Mouse (Mus musculus) heart, postnatal 4 days (tissue): Measurements from ENCODE around the gene Gm14597. TPM values are rescaled to one million over a fixed set of nuclear protein-coding genes. Genes with fewer than 3 reads are reported as not detected.
"Not testable (repeated sequence)": the region's sequence is repeated elsewhere in the genome, so short reads cannot be mapped to it uniquely, and the experiment has no call there.

ENCODE experiments used
- DNase-seq: peaks from one replicate; pipeline ENCODE4 v3.0.0; 2021
- total RNA-seq, 2 experiments: library from RNA; stranded (reverse); gene quantifications; 2 replicates each; pipeline ENCODE4 v1.2.3; 2021

Gm14597 gene
- total RNA-seq: not detected

DNA sequence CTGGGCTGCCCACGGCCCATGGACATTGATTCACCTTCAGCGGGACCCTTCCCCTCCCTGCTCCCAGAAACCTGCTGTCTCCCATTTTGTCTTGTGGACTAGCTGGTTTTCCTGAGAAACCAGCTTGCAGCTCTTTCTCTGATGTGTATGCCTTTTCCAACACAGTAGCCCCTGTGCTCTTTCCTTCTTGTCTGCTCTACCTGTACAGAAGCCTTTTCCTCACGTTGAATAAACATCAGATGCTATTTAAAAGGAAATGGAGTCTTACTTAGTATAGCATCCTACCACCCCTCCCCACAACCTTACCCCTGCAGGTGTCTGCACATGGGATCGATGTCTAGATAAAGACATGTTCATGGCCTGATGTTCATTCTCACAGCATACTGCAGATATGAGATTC lies at the start of gene Gm14597:
Gm14597 (minus strand) TSS at position 101 of the 400 bp plus-strand sequence.
- not testable (repeated sequence) for DNase-seq

DNA sequence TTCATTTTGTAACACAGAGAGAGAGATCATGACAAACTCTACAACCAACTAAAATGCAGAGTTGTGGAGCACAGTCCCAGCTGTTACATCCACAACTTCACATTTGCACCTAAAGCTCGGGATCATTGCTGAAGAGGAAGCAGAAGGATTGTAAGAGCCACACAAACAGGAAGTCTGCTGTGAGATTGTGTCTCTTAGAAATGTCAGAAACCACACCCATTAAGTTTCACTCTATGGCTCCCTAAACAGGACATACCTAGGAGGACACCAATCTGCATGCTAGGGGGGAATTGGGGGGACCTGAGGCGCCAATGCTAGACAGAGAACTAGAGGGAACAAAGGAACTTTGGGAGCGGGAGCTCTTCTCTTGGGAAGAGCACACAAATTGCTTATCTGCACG lies 44.1 kb upstream of the Gm14597 start:
- DNase-seq: not testable (repeated sequence)

DNA sequence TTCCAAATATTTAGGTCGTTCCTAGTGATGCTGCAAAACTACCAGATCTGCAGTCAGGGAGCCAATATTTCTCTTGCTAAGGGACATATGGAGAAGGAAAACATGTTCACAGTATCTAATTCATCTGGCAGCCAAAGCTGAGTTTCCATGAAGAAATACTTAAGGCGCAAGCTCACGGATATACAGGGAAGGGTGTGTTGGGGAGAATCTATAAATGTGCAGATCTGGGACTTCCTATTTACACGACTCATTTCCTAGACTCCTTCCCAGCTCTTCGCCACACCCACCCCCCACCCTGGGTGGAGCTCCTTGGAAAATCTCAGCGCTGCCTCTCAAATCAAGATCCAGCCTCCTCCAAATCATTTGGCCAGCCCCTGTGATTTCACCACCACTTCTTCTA lies 37.1 kb upstream of the Gm14597 start:
- no peak for DNase-seq

DNA sequence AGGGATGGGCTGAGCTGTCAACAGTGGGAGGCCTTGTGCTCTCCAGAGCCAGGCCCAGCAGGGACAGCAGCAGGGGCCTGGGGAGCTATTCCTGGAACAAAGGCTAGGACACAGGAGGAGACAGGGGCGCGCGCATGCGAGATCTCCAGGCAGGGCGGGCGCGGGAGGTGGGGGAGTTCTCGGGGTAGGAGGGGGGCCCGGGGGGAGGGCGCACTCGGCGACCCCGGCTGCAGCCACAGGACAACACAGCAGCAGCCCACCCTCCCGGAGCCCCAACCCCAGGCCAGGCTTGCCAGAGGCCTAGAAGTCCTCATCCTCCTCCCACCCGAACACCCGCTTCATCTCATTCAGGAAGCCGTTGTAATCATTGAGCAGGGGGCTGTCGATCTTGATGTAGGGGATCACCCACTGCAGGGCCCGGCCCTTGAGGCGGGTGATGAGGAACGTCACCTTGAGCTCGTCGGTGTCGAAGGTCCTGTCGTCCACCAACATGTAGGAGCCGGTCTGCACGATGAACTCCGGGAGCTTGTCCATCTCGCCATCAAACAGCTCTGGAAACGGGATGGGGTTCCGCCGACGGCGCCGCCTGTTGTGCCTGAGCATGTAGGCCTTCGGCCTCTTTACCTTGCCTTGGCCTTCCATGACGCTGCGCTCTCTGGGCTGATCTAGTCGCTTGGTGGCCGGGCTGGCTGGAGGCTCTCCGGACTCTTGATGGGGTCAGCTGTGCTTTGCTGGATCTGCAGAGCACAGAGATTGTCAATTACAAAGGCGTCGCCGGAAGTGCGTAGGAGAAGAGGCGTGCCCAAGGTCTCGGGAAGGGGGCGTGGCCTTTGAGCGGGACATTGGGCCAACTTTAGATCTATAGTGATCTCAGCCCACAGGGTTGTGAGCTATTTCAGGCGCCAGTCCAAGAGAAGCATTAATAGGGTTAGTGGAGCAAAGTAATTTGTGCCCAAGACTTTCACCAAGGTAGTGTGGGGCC lies 34.5 kb upstream of the Gm14597 start, which contains the start of gene Rtl8a:
Rtl8a (minus strand) TSS at position 703 of the 982 bp plus-strand sequence.
- peak; percentile 88 for DNase-seq

DNA sequence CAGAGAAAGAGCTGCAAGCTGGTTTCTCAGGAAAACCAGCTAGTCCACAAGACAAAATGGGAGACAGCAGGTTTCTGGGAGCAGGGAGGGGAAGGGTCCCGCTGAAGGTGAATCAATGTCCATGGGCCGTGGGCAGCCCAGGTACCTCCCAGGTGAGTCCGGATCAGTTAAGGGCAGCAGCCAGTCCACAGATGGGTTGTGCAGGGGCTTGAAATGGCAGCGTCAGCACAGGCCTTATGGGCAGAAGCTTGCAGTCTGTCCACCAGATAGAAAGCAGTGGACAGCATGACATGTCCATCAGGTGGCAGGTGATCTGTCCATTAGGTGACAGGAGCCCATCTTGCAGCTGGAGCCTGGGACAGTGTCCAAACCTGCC lies 33.8 kb upstream of the Gm14597 start:
- not testable (repeated sequence) for DNase-seq

DNA sequence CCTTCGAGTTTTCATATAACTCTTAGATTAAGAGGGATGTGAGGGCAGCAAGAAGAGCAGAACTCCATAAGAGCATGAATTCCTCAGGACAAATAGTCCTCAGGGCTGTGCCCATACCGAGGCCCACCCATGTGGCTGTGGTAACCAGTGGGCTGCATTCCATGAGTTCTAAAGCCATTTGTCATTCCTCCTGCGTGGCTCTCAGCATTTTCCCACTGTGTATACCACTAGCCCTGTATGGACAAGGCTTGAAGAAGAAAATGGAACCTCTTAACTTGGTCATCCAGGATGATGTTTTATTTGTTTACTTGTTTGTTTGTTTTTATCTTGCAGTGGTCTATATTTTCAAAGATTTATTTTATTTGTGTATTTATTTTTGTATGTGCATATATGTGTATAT lies 29.3 kb upstream of the Gm14597 start:
- not testable (repeated sequence) for DNase-seq

DNA sequence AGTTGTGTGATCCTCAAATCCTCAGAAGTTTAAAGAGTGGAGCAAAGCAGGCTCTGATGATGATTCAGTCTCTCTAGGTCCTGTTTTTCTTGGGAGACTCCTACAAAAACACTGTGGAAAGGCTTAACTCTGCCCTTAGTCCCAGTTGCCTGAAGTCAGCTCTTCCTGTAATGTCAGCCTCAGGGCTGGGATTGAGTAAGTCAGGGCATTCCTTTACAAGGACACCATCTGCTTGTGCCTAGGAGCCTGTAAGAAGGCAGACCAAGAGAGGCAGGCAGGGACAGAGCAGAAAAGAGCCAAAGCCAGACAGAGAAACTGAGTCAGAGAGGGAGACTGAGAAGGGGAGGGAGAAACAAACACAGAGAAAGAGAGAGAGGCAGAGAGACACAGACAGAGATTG lies 2.6 kb upstream of the Gm14597 start:
- not testable (repeated sequence) for DNase-seq

DNA sequence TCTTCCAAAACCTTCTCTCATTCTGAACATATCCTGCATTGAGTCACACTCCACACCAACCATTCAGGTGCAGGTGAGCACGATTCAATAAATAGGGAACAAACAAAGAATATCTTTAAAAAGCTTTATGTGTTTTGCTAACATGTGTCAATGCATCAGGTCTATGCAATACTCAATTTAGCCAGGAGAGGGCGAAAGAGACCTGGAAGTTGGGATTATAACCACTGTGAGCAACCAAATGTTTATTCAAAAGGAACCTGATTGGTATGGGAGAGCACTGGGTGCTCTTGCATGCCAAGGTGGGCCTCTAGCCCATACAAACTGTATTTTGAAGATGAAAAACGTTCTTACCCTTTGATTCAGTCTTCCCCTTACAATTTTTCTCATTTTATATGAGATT lies 1.8 kb upstream of the Gm14597 start:
- DNase-seq: peak; percentile 78

DNA sequence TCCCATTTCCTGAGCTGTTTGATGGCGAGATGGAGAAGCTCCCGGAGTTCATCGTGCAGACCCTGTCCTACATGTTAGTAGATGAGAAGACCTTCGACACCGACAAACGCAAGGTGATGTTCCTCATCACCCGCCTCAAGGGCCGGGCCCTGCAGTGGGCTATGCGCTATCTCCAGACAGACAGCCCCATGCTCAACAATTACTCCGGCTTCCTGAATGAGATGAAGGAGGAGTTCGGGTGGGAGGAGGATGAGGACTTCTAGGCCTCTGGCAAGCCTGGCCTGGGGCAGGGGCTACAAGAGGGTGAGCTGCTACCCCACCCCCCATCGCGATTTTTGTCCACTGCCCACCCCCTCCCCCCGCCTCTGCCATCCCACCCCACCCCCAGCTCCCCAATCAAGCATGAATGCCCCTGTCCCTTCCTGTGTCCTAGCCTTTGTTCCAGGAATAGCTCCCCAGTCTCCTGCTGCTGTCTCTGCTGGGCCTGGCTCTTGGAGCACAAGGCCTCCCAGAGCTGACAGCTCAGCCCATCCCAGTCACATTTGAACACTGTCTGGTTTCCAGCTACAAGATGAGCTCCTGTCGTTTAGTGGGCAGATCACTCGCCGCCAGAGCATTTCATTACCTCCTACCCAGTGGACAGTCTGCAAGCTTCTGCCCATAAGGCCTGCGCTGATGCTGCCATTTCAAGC lies 511 bp downstream of the Gm14597 start:
- DNase-seq: peak; percentile 5

DNA sequence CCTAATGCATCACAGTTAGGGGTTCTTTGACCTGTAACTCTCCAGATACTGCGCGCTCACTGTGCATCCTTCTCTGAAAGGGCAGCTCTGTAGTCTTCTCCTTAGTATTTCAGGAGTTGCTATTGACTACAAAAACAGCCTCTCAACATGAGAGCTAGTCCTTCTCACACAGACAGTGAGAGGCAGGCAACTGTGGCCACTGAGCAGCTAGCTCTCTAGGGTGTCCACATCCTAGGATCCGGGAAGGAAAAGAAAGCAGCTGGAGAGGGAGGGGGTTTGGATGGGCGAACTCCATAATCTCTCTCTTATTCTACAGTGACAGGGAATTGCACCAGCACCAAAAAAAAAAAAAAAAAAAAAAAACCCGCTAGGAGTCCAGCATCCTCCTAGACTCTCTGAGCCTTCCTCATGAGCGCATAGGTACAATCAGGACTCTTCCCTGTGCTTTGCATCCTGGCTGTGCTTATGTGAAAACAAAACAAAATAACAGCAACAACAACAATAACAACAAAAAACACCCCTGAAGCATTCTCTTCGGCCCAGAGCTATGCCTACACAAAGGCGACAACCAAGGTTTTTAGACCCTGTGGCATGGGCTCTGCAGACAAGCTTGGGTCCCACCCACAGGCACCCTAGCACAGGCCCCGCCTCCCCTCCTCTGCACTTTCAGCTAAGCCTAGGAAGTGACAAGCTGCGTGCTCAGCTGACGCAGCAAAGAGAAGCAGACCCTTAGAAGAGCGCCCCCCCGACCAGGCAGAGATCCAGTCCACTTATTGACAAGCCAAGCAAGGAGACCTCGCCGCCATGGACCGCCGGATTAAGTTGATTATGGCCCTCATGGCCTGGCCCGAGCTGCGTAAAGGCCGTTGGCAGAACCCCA lies 1.3 kb downstream of the Gm14597 start, which contains the start of gene Rtl8c:
Rtl8c (plus strand) TSS at position 791 of the 880 bp plus-strand sequence.
- peak; percentile 68 for DNase-seq

DNA sequence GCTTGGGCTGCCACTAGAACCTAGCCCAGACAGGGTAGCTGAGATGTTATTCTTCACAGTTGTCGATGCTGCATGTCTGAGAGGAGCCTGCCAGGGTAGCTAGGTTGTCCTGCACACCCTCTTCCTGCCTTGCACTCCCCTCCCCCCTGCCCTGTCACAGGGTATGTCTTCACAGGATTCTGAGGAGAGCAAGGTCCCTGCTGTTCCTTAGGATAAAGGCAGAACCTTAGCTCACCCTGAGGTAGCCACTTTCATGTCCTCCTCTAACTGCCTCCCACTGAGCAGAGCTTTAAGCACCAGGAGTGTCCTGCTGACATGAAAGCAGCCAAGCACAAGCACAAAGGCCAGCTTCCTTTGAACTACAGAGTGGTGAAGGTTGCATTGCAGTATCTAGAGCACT lies 2.6 kb downstream of the Gm14597 start:
- not testable (repeated sequence) for DNase-seq

DNA sequence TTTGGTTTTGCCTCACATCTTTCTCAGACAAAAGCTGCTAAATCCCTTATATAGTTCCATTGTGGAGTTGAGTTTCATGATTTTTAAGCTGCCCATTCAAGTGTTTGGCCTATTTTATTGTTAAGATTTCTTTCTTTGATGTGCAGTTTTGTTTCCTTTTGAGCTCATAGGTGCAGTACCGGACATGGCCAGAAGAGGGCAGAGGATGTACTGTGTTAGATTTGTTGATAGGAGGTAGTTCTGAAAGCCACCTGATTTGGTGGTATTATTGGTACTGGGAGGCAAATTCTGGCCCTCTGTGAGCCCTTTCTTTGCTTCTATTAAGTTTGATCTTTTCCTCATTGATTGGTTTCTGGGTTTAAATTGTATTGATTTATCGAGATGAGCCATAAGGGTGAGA lies 8.8 kb downstream of the Gm14597 start:
- peak; percentile 67 for DNase-seq

DNA sequence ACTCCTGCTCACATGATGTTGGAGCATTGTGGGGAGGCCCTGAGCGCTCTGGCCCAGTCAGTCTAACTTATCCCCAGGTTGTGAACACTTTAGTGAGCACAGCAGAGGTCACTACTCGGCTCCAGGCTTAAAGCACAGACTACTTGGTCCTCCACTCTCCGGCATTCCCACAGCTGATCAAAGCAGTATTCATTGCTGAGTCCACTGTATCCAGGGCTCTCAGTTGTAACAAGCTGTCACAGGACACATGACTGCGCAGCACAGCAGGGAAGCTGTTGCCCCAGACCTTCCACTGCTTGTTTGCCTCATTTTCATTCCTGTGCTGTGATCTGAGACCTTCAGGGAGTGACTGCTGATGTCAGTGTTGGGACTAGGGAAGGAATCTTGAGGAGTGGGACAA lies 25.4 kb downstream of the Gm14597 start:
- DNase-seq: not testable (repeated sequence)

DNA sequence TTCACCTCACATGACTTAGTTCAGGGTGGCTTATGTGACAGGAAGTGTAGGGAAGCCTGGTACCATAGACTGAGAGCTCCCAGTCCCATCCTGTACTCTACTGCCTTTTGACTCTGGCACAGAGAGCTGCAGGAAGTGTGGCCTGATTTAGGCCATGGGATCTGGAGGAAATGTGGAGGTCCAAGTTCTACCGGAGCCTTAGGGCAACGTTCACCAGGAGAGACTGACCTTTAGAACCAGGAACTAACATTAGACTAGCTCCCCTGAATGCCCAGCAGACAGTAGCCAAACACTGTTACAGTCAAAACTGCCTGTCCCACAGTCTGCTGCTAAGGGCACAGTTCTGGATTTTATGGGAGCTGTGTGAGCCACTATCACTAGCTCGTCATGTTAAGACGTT lies 27.4 kb downstream of the Gm14597 start:
- DNase-seq: not testable (repeated sequence)

DNA sequence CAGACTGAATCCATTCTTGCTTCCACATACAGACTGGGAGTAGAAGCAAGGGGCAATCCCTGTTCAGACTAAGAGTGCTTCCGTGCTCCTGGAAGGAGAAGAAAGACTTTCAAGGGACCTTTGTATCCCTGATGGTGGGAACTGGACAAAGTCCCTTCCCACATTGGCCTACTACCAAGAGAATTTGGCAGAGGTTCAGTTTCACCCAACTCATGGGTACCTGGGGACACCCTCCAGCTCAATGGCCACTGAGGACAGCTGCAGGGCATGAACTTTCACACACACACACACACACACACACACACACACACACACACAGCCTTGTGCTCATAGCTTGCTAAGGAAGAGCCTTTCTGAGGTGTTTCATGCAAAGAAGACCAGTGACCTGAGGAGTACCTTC lies 29.5 kb downstream of the Gm14597 start:
- no peak for DNase-seq

Other genes starting within 250 kb of the Gm14597 start
- 10 to 100 TPM; 34.9 to 38.8 TPM for gene Mospd1, start 238.5 kb downstream of the Gm14597 start, total RNA-seq
- not detected for gene Etd, start 174.1 kb downstream of the Gm14597 start, total RNA-seq
- gene Rtl8c, start 947 bp downstream of the Gm14597 start, total RNA-seq: 10 to 100 TPM; 28.5 to 32.2 TPM
- gene Rtl8a, start 34.7 kb upstream of the Gm14597 start, total RNA-seq: 100 to 1,000 TPM; 203 to 228 TPM
- 100 to 1,000 TPM; 131 to 154 TPM for gene Rtl8b, start 61.4 kb upstream of the Gm14597 start, total RNA-seq
- not detected for gene 4930502E18Rik, start 115.8 kb upstream of the Gm14597 start, total RNA-seq
- not detected for gene 1700013H16Rik, start 148.9 kb upstream of the Gm14597 start, total RNA-seq
- not detected for gene Zfp36l3, start 167.4 kb upstream of the Gm14597 start, total RNA-seq
- 1 to 10 TPM; 2.2 to 3.1 TPM for gene Xlr, start 188.7 kb upstream of the Gm14597 start, total RNA-seq